Mouse (Mus musculus) left cerebral cortex, postnatal 36 days (tissue): Measurements from ENCODE around the gene Nfe2. TPM values are rescaled to one million over a fixed set of nuclear protein-coding genes. Genes with fewer than 3 reads are reported as not detected.
"Not testable (repeated sequence)": the region's sequence is repeated elsewhere in the genome, so short reads cannot be mapped to it uniquely, and the experiment has no call there.

Source experiments
- DNase-seq, 2 experiments: peaks; one replicate each; pipeline ENCODE4 v3.0.0; 2021 to 2022; ENCODE audit warnings: low spot score in 2 of 2, mixed read lengths in 1 of 2
- intact Hi-C: fragments of 180-260 bp; cut with DNase I; formaldehyde crosslinking; loops from one replicate; pipeline ENCODE4 v1.15.1; 2025
- total RNA-seq, 2 experiments: library from RNA; stranded (reverse); gene quantifications; 2 replicates each; pipeline ENCODE4 v1.2.3; 2021

The Nfe2 gene
- total RNA-seq, 2 experiments from 2014 or later, result not detected

- intact Hi-C loops, result no loop called here
- no peak for DNase-seq
Measured at GRCm38 (mm10) chr15:103293375-103293774, 35.2 kb upstream of the Nfe2 start.

GRCm38 (mm10) chr15:103292673-103293345, 34.6 kb upstream of the Nfe2 start:
- intact Hi-C loops, result no loop called here
- no peak for DNase-seq

- intact Hi-C loops, result no loop called here
- DNase-seq, result no peak
Measured at GRCm38 (mm10) chr15:103290843-103291242, 32.6 kb upstream of the Nfe2 start.

GRCm38 (mm10) chr15:103290417-103290816, 32.2 kb upstream of the Nfe2 start:
- intact Hi-C loops, result no loop called here

GRCm38 (mm10) chr15:103289600-103289999, 31.4 kb upstream of the Nfe2 start:
- DNase-seq, result no peak
- intact Hi-C loops, result no loop called here

More at GRCm38 (mm10) chr15:103290417-103290816, 32.2 kb upstream of the Nfe2 start:
- no peak for DNase-seq

- no peak for DNase-seq
- intact Hi-C loops, result loop anchor here (2.0 kb wide), 1 partner anchor 21 kb away; no protein-coding TSS in a partner anchor
Measured at GRCm38 (mm10) chr15:103285778-103286417, 27.7 kb upstream of the Nfe2 start.

- DNase-seq, result no peak
- intact Hi-C loops, result loop anchor here (2.0 kb wide), 1 partner anchor 22 kb away; no protein-coding TSS in a partner anchor
Measured at GRCm38 (mm10) chr15:103284647-103285046, 26.4 kb upstream of the Nfe2 start.

- intact Hi-C loops, result loop anchor here (2.0 kb wide), 1 partner anchor 23 kb away; no protein-coding TSS in a partner anchor
- no peak for DNase-seq
Measured at GRCm38 (mm10) chr15:103284066-103284465, 25.9 kb upstream of the Nfe2 start.

GRCm38 (mm10) chr15:103281465-103282205, 23.4 kb upstream of the Nfe2 start:
- DNase-seq, result no peak
- intact Hi-C loops, result no loop called here

- no peak for DNase-seq
- intact Hi-C loops, result no loop called here
Measured at GRCm38 (mm10) chr15:103280817-103281464, 22.7 kb upstream of the Nfe2 start.

- DNase-seq, result no peak
Measured at GRCm38 (mm10) chr15:103279750-103280149, 21.5 kb upstream of the Nfe2 start.

GRCm38 (mm10) chr15:103277949-103278348, 19.7 kb upstream of the Nfe2 start:
- intact Hi-C loops, result no loop called here
- no peak for DNase-seq

More at GRCm38 (mm10) chr15:103279750-103280149, 21.5 kb upstream of the Nfe2 start:
- intact Hi-C loops, result no loop called here

GRCm38 (mm10) chr15:103275943-103276342, 17.7 kb upstream of the Nfe2 start:
- DNase-seq, intact Hi-C loops: not testable (repeated sequence)

- intact Hi-C loops, result loop anchor here (2.0 to 5.0 kb wide), 2 partner anchors 32 to 35 kb away; partner anchors contain the start of gene Hnrnpa1
- DNase-seq, result peak; percentile 95 to 97
Measured at GRCm38 (mm10) chr15:103272419-103273279, 14.4 kb upstream of the Nfe2 start, which contains the start of gene Copz1. Gene Copz1, plus strand, starts transcription at chr15:103272714.

GRCm38 (mm10) chr15:103268903-103269302, 10.7 kb upstream of the Nfe2 start:
- intact Hi-C loops, result no loop called here

GRCm38 (mm10) chr15:103264794-103265193, 6.6 kb upstream of the Nfe2 start:
- intact Hi-C loops, result no loop called here
- no peak for DNase-seq

More at GRCm38 (mm10) chr15:103268903-103269302, 10.7 kb upstream of the Nfe2 start:
- DNase-seq, result no peak

- intact Hi-C loops, result no loop called here
- DNase-seq, result no peak
Measured at GRCm38 (mm10) chr15:103259989-103260388, 1.8 kb upstream of the Nfe2 start.

GRCm38 (mm10) chr15:103259162-103259561, 959 bp upstream of the Nfe2 start:
- intact Hi-C loops, result no loop called here
- DNase-seq, result no peak
